Mouse (Mus musculus): Measurements from ENCODE around the gene Rbm39. TPM values are rescaled to one million over a fixed set of nuclear protein-coding genes. Genes with fewer than 3 reads are reported as not detected.

The Rbm39 gene
- total RNA-seq, 2 experiments from 2014 or later, result 140 to 164 TPM

DNA sequence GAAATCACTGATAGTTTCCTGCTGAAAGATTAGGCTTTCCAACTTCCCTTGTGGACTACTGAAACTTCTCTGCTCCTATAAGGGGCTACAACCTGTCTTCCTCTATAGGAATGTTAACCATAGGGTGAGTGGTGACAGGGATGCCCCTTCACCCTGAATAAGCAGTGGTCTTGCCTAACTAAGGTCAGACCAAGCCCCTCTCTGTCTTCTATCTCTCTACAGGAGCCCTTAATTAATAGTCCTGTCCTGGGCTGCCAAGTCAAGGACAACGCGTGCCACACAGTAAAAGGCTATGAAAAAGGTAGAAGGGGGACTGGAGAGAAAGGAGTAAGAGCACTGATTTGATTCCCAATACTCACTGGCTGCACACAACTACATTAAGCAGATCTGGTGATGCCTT lies 1.6 kb upstream of the Rbm39 start:
- DNase-seq (ENCODE audit: low spot score), result no peak
- intact Hi-C loops (cut with DNase I), result loop anchor here (5.0 kb wide), 1 partner anchor 76 kb away; no protein-coding TSS in a partner anchor

DNA sequence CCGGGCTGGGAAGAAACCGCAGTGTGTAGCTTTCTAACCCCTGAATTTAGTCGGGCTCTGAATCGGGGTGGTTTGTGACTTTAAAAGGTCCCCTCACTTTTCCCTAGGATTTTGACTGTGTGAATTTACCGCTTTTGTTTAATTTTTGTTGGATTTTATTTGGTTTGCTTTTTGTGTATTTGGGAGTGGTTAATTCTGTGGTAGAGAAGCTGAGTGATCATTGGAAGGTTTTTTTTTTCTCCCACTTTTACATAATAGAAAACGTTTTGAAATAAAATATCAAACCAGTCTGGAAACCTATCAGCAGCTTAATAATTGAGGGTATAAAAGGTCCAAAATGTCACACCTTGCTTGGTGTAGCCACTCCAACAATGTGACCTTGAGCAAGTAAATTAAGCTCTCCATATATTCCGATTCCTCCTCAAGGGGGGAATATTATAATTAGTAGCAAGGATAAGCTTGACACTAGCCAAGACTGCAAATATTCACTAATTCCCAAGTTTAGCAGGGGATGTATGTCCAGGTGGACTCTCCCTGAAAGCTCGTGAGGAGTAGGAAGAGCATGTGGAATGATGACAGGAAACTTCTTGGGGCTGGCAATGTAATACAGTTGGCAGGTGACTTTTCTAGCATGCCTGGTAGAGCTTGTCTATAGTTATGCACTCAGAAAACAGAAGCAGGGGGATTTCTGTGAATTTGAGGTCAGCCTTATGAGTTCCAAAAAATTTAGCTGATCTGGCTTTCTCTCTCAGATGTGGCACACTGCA lies 969 bp upstream of the Rbm39 start:
- intact Hi-C loops (cut with DNase I), result loop anchor here (5.0 kb wide), 1 partner anchor 76 kb away; no protein-coding TSS in a partner anchor
- DNase-seq (ENCODE audit: low spot score), result no peak

DNA sequence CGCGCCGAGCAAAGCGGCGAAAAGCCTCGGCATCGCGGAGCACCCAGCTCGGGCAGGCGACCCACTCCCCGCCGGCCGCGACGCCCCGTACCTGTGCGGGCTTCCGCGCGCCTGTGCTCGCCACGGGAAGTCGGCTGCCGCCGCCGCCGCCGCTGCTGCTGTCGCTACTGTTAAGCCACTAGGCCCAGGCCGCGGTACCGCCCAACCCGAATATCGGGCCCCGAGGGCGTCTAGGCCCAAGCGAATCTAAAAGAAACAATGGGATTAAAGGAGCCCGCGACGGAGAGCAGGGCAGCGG lies 293 bp downstream of the Rbm39 start:
- intact Hi-C loops (cut with DNase I), result loop anchor here (5.0 kb wide), 3 partner anchors 37 to 98 kb away; partner anchors contain the start of genes Nfs1 and Romo1

DNA sequence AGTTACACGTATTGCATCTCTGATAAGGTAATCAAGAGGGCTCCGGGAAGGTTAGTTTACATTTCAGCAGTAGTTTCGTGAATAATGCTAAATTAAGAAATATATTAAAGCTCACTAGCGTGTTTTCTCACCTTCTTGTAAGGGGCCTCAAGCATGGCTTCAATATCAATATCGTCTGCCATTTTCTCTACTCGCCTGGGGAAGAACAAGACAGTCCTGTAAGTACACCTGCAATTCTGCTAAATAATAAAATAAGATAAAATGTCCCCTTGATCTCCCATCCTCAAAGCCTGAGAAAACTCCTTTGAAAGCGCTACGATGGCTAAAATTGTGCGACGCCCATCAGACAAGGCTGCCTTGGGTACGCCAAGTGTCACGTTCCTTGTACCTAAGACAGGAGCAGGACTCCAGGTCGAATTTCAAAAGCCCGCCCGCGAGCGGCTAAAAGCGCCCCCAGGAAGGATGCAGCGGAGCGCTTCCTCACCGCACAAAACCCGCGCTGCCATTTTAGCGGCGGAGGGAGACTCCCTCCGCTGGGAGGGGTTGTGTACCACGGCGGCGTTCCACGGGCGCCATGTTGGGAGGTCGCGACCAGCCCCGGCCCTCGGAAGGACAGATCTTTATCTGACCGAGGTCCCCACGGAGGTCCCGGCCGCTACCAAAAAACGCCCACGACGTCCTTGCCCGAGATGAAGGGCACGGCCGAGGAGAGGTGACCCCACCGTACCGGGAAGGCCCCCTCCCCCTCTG lies 817 bp downstream of the Rbm39 start:
- DNase-seq (ENCODE audit: low spot score), result peak; percentile 59
- intact Hi-C loops (cut with DNase I), result loop anchor here (5.0 kb wide), 2 partner anchors 37 to 98 kb away; partner anchors contain the start of genes Nfs1 and Romo1

More for the DNA sequence above, 293 bp downstream of the Rbm39 start:
- no peak for DNase-seq (ENCODE audit: low spot score)

DNA sequence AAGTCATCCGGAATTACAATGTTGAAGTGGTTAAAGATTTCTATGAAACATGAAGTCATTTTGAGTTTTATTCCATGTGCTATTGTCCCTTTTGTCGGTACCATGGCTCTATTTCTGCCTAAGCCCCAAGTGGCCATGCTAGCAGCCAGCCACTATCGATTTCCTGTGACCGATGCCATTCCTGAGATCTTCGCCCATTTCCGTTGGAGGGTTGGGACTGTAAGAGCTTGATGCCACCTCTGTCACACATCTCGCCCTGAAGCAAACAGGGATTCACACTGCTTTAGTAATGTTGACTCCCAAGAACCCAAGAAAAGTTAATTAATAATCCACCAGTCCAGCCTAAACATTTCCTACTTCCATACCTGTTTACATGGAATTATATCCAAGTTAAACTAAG lies 2.4 kb downstream of the Rbm39 start:
- intact Hi-C loops (cut with DNase I), result loop anchor here (5.0 kb wide), 2 partner anchors 35 to 100 kb away; partner anchors contain the start of genes Nfs1 and Romo1
- DNase-seq (ENCODE audit: low spot score), result no peak

DNA sequence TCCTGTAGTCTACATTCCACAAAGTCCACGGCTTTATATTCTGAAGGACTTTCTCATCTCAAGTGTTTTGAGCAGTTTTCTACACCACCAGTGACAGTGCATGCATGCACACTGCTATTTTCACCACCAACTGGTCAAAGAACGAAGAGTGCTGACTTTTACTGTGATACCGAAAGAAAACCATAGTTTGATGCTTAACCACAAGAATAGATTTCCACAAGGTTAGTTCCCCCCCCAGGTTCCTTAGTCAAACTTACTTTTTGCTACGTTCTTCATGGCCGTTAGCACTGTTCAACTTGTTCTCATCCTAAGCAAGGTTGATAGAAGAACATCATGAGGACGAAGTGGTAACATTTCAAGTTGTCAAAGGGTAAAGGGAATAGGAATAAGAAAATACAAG lies 3.0 kb downstream of the Rbm39 start:
- intact Hi-C loops (cut with DNase I), result loop anchor here (5.0 kb wide), 2 partner anchors 35 to 100 kb away; partner anchors contain the start of genes Nfs1 and Romo1

DNA sequence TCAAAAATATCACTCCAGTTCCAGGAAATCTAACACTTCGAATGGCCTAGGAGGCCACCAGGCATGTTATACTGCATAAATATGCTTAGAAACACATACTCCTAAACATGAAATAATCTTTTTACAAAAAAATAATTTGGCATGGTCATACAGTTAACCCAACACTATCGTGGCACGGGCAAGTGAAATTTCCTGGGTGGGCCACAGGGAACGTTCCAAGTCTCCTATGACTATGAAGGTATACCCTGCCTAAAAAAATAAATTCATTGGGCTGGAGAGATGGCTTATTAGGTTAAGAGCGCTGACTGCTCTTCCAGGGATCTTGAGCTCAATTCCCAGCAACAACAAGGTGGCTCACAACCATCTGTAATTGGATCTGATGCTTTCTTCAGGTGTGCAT lies 13.5 kb downstream of the Rbm39 start:
- DNase-seq (ENCODE audit: low spot score), result no peak
- intact Hi-C loops (cut with DNase I), result no loop called here

More for the DNA sequence above, 3.0 kb downstream of the Rbm39 start:
- no peak for DNase-seq (ENCODE audit: low spot score)

DNA sequence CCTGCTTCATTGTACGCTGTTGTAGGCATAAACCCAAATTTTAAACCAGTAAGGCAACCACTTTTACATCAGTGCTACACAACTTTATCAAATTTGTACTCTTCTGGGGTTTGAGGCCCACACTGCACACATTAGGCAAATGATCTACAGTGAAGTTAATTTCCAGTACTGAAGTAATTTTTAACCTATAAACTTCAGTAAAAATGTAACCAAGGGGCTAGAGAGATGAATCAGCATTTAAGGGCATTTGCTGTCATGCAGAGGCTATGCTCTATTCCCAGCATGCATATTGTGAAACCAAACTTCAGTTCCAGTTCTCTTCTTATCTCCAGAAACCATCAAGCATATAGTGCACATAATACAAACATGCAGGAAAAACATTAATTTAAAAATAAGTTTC lies 14.6 kb downstream of the Rbm39 start:
- intact Hi-C loops (cut with DNase I), result loop anchor here (2.0 kb wide), 1 partner anchor 15 kb away; no protein-coding TSS in a partner anchor
- DNase-seq (ENCODE audit: low spot score), result no peak

DNA sequence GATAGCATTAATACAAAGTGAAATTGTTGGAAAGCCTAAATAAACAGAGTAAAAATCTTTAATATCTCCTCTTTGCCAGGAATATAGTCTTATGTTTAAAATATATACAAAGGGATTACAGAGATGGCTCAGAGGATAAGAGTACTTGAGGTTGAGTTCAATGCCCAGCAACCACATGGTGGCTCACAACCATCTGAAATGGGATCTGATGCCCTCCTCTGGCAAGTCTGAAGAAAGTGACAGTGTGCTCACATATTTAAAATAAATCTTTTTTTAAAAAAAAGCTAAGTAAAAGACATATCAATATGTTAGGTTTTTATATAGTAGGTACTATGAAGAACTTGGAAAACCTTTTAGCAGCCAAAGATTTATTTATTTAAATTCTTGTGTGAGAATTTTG lies 28.5 kb downstream of the Rbm39 start:
- no peak for DNase-seq (ENCODE audit: low spot score)
- intact Hi-C loops (cut with DNase I), result loop anchor here (2.0 to 5.0 kb wide), 2 partner anchors 13 to 126 kb away; no protein-coding TSS in a partner anchor

DNA sequence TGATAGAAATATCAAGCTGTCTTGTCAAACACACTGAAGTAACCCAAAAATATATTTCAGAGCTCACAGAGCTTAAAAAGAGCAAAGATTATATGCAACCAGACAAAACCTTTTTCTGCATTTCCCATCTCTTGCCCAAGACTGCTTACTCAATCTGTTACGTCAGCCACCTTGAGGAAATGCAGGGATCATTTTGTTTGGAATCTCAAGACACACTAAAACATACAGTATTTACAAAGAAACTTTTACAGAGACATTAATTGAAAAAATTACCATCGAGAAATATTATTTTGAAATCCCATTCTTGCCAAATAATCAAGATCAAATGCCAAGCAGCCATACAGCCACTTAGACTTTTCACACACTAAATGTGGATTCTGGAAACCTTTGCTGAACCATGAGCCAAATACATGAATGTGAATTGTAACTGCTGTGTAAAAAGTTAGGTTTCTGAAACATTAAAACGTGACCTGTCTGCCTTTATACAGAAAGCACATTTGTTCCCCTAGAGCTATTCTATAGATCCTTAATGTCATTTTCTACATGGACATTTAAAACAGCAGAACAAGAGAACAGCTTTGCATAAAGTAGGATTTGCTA lies 32.6 kb downstream of the Rbm39 start:
- DNase-seq (ENCODE audit: low spot score), result no peak
- intact Hi-C loops (cut with DNase I), result no loop called here

DNA sequence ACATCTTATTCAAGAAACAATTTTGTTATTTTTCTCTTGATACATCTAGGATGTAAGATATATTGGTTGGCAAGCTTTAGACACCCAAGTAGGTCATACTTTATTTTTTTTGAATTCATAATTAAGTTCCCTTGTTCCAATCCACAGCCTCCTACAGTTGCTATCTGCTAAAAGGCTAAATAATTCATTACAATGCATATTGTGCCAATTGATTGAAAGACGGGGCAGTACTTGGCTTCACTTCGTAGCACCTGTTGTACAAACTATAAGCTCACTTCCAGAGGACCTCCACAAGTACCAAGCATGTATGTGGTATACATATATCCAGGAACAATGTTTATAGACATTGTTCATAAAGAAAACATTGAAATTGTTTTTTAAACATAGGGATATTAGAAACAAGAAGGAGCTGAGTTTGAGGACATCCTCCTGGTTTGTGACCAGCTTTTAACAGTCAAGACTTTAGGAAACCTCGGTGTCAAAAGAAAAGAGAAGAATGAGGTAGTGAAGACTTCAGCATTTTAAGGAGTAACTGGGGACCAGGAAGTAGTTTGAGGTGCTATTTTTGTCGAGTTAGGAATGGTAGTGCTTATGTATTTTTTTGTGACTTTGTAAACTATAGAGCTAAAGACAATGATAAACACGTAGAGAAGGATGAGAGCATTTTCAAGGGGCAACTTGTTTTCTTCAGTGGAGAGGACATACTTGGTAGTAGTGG lies 33.6 kb downstream of the Rbm39 start:
- intact Hi-C loops (cut with DNase I), result no loop called here
- no peak for DNase-seq (ENCODE audit: low spot score)

DNA sequence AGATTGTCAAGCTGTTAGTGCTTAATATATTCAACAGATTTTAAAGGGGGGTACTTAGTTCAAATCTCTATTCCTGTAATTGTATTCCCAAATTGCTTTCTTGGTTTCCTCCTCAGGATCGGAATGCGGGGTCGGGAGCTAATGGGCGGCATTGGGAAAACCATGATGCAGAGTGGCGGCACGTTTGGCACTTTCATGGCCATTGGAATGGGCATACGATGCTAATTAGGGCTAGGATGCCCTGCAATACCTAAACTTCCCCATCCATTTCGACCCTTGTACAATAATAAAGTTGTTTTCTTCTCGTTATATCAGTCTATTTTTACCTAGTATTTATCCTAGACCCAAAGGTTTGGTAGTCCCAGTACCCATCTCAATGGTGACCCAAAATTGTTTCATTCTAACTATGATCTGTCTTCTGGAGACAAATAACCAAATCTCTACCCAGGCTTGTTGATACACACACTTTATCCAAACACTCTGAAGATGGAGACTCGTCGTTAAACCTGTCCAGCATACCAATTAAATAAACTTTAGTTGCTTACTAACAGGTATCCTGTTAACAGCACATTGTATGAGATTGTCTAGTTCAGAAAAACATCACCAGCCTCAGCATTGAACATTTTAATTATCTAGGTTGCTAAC lies 34.4 kb downstream of the Rbm39 start:
- no peak for DNase-seq (ENCODE audit: low spot score)
- intact Hi-C loops (cut with DNase I), result no loop called here

DNA sequence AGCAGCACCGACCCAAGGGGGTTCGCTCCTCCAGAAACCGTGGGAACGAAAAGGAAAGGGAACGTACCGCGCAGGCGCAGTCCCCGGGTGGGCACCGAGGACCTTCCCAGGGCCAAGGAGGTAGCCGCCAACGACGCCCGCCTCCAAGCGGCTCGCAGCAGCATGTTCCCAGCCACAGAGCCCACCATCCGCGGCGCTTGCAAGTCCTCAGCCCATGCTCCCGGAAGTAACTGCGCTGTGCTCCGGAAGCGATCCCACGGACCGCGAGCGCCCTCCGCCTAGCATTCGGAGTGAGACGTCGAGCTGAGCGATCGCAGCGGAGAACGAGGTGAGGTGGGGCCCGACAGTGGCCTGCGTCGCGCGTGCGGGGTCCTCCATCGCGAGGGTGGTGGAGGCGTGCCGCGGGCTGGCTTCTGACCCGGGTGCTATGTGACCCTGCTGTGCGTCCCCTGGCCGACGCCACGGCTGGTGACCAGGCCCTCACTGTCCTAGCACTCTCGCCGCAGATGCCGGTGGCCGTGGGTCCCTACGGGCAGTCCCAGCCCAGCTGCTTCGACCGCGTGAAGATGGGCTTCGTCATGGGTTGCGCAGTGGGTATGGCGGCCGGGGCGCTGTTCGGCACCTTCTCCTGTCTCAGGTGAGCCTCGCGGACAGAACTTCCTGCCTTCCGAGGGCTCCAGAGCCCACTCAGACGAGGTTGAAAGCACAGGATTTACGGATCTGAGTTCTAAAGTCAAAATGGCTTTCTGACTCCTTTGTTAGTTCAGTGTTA lies 35.9 kb downstream of the Rbm39 start, which contains the start of the genes Romo1 and Nfs1:
Romo1 (plus strand) TSS at position 87 of the 772 bp plus-strand sequence.
Nfs1 (minus strand) TSS at position 234 of the 772 bp plus-strand sequence.
- intact Hi-C loops (cut with DNase I), result loop anchor here (5.0 kb wide), 2 partner anchors 33 to 182 kb away; no protein-coding TSS in a partner anchor
- DNase-seq (ENCODE audit: low spot score), result peak; percentile 83

DNA sequence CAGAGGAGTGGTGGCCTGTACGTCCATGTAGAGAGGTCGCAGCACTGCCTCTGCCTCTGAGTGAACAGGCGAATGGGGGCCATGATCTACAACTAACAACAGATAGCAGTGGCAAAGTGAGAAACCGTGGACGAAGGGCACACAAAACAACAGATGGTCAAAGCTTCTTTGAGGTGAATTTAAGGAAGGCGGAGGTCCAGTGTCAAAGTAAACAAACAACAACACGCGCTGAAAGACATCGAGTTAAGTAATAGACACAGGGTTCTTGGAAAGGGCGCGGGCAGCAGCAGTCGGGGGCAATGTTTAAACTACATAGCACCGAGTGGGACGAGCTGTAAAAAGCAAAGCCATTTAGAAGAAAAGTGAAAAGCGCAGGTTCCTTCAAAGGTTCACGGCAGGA lies 36.7 kb downstream of the Rbm39 start:
- no peak for DNase-seq (ENCODE audit: low spot score)
- intact Hi-C loops (cut with DNase I), result loop anchor here (5.0 kb wide), 2 partner anchors 34 to 181 kb away; no protein-coding TSS in a partner anchor

DNA sequence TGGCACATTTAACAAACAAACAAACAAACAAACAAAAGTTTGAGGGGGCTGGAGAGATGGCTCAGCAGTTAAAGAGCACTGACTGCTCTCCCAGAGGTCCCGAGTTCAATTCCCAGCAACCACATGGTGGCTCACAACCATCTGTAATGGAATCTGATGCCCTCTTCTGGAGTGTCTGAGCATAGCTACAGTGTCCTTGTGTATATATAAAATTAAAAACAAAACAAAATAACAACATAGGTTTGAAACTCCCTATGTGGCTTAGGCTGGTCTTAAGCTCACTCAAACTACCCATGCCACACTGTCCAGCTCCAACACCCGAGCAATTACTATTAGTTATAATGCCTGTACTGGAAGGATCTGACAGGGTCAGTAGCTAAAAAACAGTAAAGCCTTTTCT lies 37.2 kb downstream of the Rbm39 start:
- intact Hi-C loops (cut with DNase I), result loop anchor here (5.0 kb wide), 2 partner anchors 34 to 181 kb away; no protein-coding TSS in a partner anchor
- DNase-seq (ENCODE audit: low spot score), result no peak

DNA sequence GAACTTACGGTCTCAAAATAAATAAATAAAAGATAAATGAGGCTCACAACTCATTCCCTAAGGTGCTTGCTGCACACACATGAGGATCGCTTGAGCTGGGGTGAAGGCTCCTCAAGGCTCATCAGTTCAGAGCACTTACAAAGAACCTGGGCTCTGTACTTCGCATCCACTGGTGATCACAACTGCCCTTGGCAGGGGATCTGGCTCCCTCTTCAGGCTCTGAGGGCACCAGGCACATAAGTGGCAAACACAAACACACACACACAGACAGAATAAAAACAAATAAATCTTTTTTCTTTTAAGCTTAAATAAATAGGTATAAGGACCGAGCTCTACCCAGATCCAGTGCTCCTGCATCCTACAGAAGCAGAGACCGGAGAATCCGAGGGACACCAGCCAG lies 44.3 kb downstream of the Rbm39 start:
- no peak for DNase-seq (ENCODE audit: low spot score)
- intact Hi-C loops (cut with DNase I), result no loop called here

DNA sequence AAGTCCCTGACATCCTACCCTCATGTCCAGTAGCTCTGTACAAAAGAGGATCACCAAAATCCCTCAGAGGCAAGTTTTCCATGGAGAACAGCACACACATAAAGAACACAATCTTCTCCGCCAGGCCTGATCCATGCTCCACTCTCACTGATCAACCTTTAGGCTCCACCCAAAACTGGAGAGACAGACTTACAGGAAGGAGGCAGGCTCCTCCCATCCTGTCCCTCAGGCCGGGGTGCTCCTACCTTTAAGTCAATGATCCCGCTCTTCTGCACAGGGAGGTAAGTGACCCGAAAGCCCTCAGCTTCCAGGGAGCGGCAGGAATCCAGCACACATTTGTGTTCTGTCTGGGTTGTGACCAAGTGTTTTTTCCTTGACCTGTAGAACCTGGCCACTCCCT lies 45.9 kb downstream of the Rbm39 start:
- no peak for DNase-seq (ENCODE audit: low spot score)
- intact Hi-C loops (cut with DNase I), result no loop called here

DNA sequence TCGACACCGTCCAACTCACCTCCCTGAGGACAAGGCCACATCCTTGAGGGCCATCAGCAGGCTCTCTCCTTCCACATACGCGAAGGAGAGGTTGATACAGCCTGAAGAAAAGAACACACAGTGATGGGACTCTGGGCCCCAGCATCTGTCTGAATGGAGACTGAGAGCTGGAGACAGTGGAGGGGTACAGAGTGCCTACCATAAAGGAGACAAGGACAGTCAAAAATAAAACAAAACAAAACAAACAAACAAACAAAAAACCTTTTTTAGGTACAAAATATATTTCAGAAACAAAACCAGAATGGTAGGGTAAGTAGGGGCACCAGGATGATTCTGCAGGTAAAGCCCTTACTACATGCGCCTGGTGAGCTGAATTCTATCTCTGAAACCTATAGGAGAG lies 53.0 kb downstream of the Rbm39 start, which contains the start of gene Gm28036:
Gm28036 (minus strand) TSS at position 101 of the 400 bp plus-strand sequence.
- no peak for DNase-seq (ENCODE audit: low spot score)
- intact Hi-C loops (cut with DNase I), result no loop called here

All from heart, postnatal 25 days (tissue).